Mouse (Mus musculus) bone marrow macrophage, adult 2 months (primary cell): ENCODE results near the gene Sept3. TPM values are rescaled to one million over a fixed set of nuclear protein-coding genes. Genes with fewer than 3 reads are reported as not detected.

Experiments used
- H3K27ac ChIP-seq: 2 replicates; pipeline ENCODE4 v1.5.1; 2012; ENCODE audit warnings: low read depth, low read length; ENCODE audit not compliant: insufficient read depth
- H3K4me1 ChIP-seq: 2 replicates; pipeline ENCODE4 v1.6.1; 2012; ENCODE audit warnings: low read length; ENCODE audit not compliant: control insufficient read depth, insufficient read depth
- H3K4me3 ChIP-seq: 2 replicates; pipeline ENCODE4 v1.5.1; 2012; ENCODE audit warnings: mild to moderate bottlenecking, low read length, moderate library complexity; ENCODE audit not compliant: insufficient read depth
- CTCF ChIP-seq: IDR thresholded peaks from 2 replicates; pipeline ENCODE4 v1.5.1; 2012; ENCODE audit warnings: low read depth, mild to moderate bottlenecking, low read length, moderate library complexity
- POLR2A ChIP-seq: IDR thresholded peaks from 2 replicates; pipeline ENCODE4 v1.6.1; 2012; ENCODE audit warnings: mild to moderate bottlenecking, low read depth, low read length, borderline replicate concordance
- polyA plus RNA-seq: library from polyadenylated mRNA; stranded (reverse); fragments of >200 nt; gene quantifications from 2 replicates; pipeline ENCODE4 v1.2.4, GENCODE M21; 2012; ENCODE audit not compliant: missing spikeins, insufficient read depth, insufficient read length

Gene Sept3
- polyA plus RNA-seq, 1 experiment: not detected

GRCm38 (mm10) chr15:82294059-82294458, 19.4 kb downstream of the Sept3 start:
- TF ChIP-seq POLR2A (no peak), CTCF (no peak)
- H3K27ac ChIP-seq: no peak overlapping the region

GRCm38 (mm10) chr15:82298764-82299561, 24.3 kb downstream of the Sept3 start, which contains the start of gene Wbp2nl:
Gene Wbp2nl, plus strand, starts transcription at chr15:82298954.
- H3K4me1 ChIP-seq: no peaks in the 10 kb centered on the region
- no peak for TF ChIP-seq CTCF
- TF ChIP-seq POLR2A: no peak
- H3K4me3 ChIP-seq: no peak within 1 kb of the TSS
- no peak within 1 kb of the TSS for H3K27ac ChIP-seq

More at GRCm38 (mm10) chr15:82294059-82294458, 19.4 kb downstream of the Sept3 start:
- H3K4me1 ChIP-seq: no peaks in the 10 kb centered on the region
- H3K4me3 ChIP-seq: no peak overlapping the region

GRCm38 (mm10) chr15:82307107-82307506, 32.4 kb downstream of the Sept3 start:
- Histone ChIP-seq H3K4me3 (no peak overlapping the region), H3K27ac (no peak overlapping the region), H3K4me1 (no peaks in the 10 kb centered on the region)
- no peak for TF ChIP-seq POLR2A
- no peak for TF ChIP-seq CTCF

GRCm38 (mm10) chr15:82308416-82308815, 33.7 kb downstream of the Sept3 start:
- Histone ChIP-seq H3K27ac (no peak overlapping the region), H3K4me3 (no peak overlapping the region)
- TF ChIP-seq POLR2A (no peak), CTCF (no peak)

GRCm38 (mm10) chr15:82317839-82318238, 43.1 kb downstream of the Sept3 start:
- TF ChIP-seq CTCF (no peak), POLR2A (no peak)
- peaks cover 9% of the 10 kb centered on the region for H3K4me1 ChIP-seq
- no peak overlapping the region for H3K4me3 ChIP-seq

More at GRCm38 (mm10) chr15:82308416-82308815, 33.7 kb downstream of the Sept3 start:
- H3K4me1 ChIP-seq: no peaks in the 10 kb centered on the region

GRCm38 (mm10) chr15:82319613-82320012, 44.9 kb downstream of the Sept3 start:
- Histone ChIP-seq H3K4me1 (peaks cover 9% of the 10 kb centered on the region), H3K27ac (no peak overlapping the region), H3K4me3 (no peak overlapping the region)
- TF ChIP-seq POLR2A: no peak
- TF ChIP-seq CTCF: no peak

More at GRCm38 (mm10) chr15:82317839-82318238, 43.1 kb downstream of the Sept3 start:
- no peak overlapping the region for H3K27ac ChIP-seq

- TF ChIP-seq CTCF (no peak), POLR2A (no peak)
- Histone ChIP-seq H3K4me1 (peaks cover 16% of the 10 kb centered on the region), H3K27ac (no peak overlapping the region), H3K4me3 (no peak overlapping the region)
Observed at GRCm38 (mm10) chr15:82322195-82322594, 47.5 kb downstream of the Sept3 start.

- no peak overlapping the region for H3K4me3 ChIP-seq
- H3K4me1 ChIP-seq: peaks cover 7% of the 10 kb centered on the region
- H3K27ac ChIP-seq: no peak overlapping the region
- TF ChIP-seq CTCF (no peak), POLR2A (no peak)
Observed at GRCm38 (mm10) chr15:82325382-82325781, 50.7 kb downstream of the Sept3 start.

- H3K4me3 ChIP-seq: no peak overlapping the region
- peaks cover 7% of the 10 kb centered on the region for H3K4me1 ChIP-seq
- TF ChIP-seq CTCF (no peak), POLR2A (no peak)
- H3K27ac ChIP-seq: no peak overlapping the region
Observed at GRCm38 (mm10) chr15:82335194-82335593, 60.5 kb downstream of the Sept3 start.

- Histone ChIP-seq H3K27ac (no peak overlapping the region), H3K4me1 (peaks cover 7% of the 10 kb centered on the region), H3K4me3 (no peak overlapping the region)
Observed at GRCm38 (mm10) chr15:82336629-82337028, 61.9 kb downstream of the Sept3 start.

More at GRCm38 (mm10) chr15:82336629-82337028, 61.9 kb downstream of the Sept3 start:
- TF ChIP-seq POLR2A: no peak
- no peak for TF ChIP-seq CTCF
